Mouse (Mus musculus): Measurements from ENCODE around the gene Spatc1l. TPM values are rescaled to one million over a fixed set of nuclear protein-coding genes. Genes with fewer than 3 reads are reported as not detected.

Spatc1l gene
- 0.14 TPM in 1 of 2 replicates, not detected in the other for polyA plus RNA-seq (2015; fragmentation: Nextera tagmentation; extraction: Ambion mirVana)

GRCm38 (mm10) chr10:76561972-76562371 lies at the start of gene Spatc1l:
TSS of gene Spatc1l (plus strand) at chr10:76562272.
- Histone ChIP-seq H3K4me3 (ENCODE audit: low read length) (no peak within 1 kb of the TSS), H3K4me1 (ENCODE audit: control insufficient read depth, insufficient read depth, low read depth, low read length) (no peaks in the 10 kb centered on the region), H3K36me3 (ENCODE audit: control insufficient read depth, insufficient read depth, low read length) (no peaks in the 10 kb centered on the region), H3K4me2 (ENCODE audit: low read length) (no peak within 1 kb of the TSS), H3K27ac (ENCODE audit: low read depth, low read length) (no peak within 1 kb of the TSS), H3K9me3 (ENCODE audit: control insufficient read depth, low read length) (no peaks in the 10 kb centered on the region), H3K9ac (ENCODE audit: low read depth, low read length) (no peak within 1 kb of the TSS), H3K27me3 (replicated peaks; ENCODE audit: control insufficient read depth, insufficient read depth, low read length) (no peaks in the 10 kb centered on the region)
- 91% methylated on average over 10 of the region's 10 CpGs for WGBS
- ATAC-seq, result no peak

- WGBS, result 54% methylated on average over 5 of the region's 5 CpGs
- Histone ChIP-seq H3K4me3 (ENCODE audit: low read length) (no peak overlapping the region), H3K9me3 (ENCODE audit: control insufficient read depth, low read length) (no peaks in the 10 kb centered on the region), H3K27me3 (replicated peaks; ENCODE audit: control insufficient read depth, insufficient read depth, low read length) (no peaks in the 10 kb centered on the region), H3K4me2 (ENCODE audit: low read length) (no peak overlapping the region), H3K4me1 (ENCODE audit: control insufficient read depth, insufficient read depth, low read depth, low read length) (no peaks in the 10 kb centered on the region), H3K36me3 (ENCODE audit: control insufficient read depth, insufficient read depth, low read length) (peaks cover 20% of the 10 kb centered on the region), H3K9ac (ENCODE audit: low read depth, low read length) (no peak overlapping the region), H3K27ac (ENCODE audit: low read depth, low read length) (no peak overlapping the region)
- peak; percentile 63; the same call in 1 of the 2 replicates for ATAC-seq
Measured at GRCm38 (mm10) chr10:76512965-76513583, 49.0 kb upstream of the Spatc1l start.

GRCm38 (mm10) chr10:76530922-76531321 lies 31.1 kb upstream of the Spatc1l start:
- 3% methylated on average over 11 of the region's 11 CpGs for WGBS
- peak overlapping the region; percentile 67 for H3K9ac ChIP-seq (ENCODE audit: low read depth, low read length)
- H3K9me3 ChIP-seq (ENCODE audit: control insufficient read depth, low read length), result no peaks in the 10 kb centered on the region
- H3K4me1 ChIP-seq (ENCODE audit: control insufficient read depth, insufficient read depth, low read depth, low read length), result peaks cover 15% of the 10 kb centered on the region
- peaks cover 7% of the 10 kb centered on the region for H3K36me3 ChIP-seq (ENCODE audit: control insufficient read depth, insufficient read depth, low read length)
- no peaks in the 10 kb centered on the region for H3K27me3 ChIP-seq (replicated peaks; ENCODE audit: control insufficient read depth, insufficient read depth, low read length)
- ATAC-seq, result no peak
- H3K4me2 ChIP-seq (ENCODE audit: low read length), result peak overlapping the region; percentile 89
- H3K4me3 ChIP-seq (ENCODE audit: low read length), result peak overlapping the region; percentile 66
- peak overlapping the region; percentile 59; the same call in 1 of the 2 replicates for H3K27ac ChIP-seq (ENCODE audit: low read depth, low read length)

GRCm38 (mm10) chr10:76531375-76531774 lies 30.7 kb upstream of the Spatc1l start, which contains the start of gene Lss:
TSS of gene Lss (plus strand) at chr10:76531588.
- peaks cover 15% of the 10 kb centered on the region for H3K4me1 ChIP-seq (ENCODE audit: control insufficient read depth, insufficient read depth, low read depth, low read length)
- H3K4me3 ChIP-seq (ENCODE audit: low read length), result peak within 1 kb of the TSS; percentile 66
- H3K9me3 ChIP-seq (ENCODE audit: control insufficient read depth, low read length), result no peaks in the 10 kb centered on the region
- H3K9ac ChIP-seq (ENCODE audit: low read depth, low read length), result peak within 1 kb of the TSS; percentile 73
- H3K36me3 ChIP-seq (ENCODE audit: control insufficient read depth, insufficient read depth, low read length), result peaks cover 12% of the 10 kb centered on the region
- under 1% methylated on average over 36 of the region's 37 CpGs for WGBS
- ATAC-seq, result peak; percentile 100
- H3K4me2 ChIP-seq (ENCODE audit: low read length), result peak within 1 kb of the TSS; percentile 89
- H3K27me3 ChIP-seq (replicated peaks; ENCODE audit: control insufficient read depth, insufficient read depth, low read length), result no peaks in the 10 kb centered on the region
- peak within 1 kb of the TSS; percentile 78 for H3K27ac ChIP-seq (ENCODE audit: low read depth, low read length)

- H3K4me3 ChIP-seq (ENCODE audit: low read length), result peak overlapping the region; percentile 66
- H3K9ac ChIP-seq (ENCODE audit: low read depth, low read length), result peak overlapping the region; percentile 73
- WGBS, result 2% methylated on average over 14 of the region's 14 CpGs
- peaks cover 16% of the 10 kb centered on the region for H3K36me3 ChIP-seq (ENCODE audit: control insufficient read depth, insufficient read depth, low read length)
- H3K27ac ChIP-seq (ENCODE audit: low read depth, low read length), result peak overlapping the region; percentile 78
- peaks cover 15% of the 10 kb centered on the region for H3K4me1 ChIP-seq (ENCODE audit: control insufficient read depth, insufficient read depth, low read depth, low read length)
- ATAC-seq, result peak; percentile 25; the same call in 1 of the 2 replicates
- H3K9me3 ChIP-seq (ENCODE audit: control insufficient read depth, low read length), result no peaks in the 10 kb centered on the region
- H3K27me3 ChIP-seq (replicated peaks; ENCODE audit: control insufficient read depth, insufficient read depth, low read length), result no peaks in the 10 kb centered on the region
- peak overlapping the region; percentile 89 for H3K4me2 ChIP-seq (ENCODE audit: low read length)
Measured at GRCm38 (mm10) chr10:76531828-76532227, 30.2 kb upstream of the Spatc1l start.

GRCm38 (mm10) chr10:76535526-76535925 lies 26.5 kb upstream of the Spatc1l start:
- Histone ChIP-seq H3K9ac (ENCODE audit: low read depth, low read length) (no peak overlapping the region), H3K36me3 (ENCODE audit: control insufficient read depth, insufficient read depth, low read length) (peaks cover 36% of the 10 kb centered on the region), H3K27ac (ENCODE audit: low read depth, low read length) (no peak overlapping the region), H3K9me3 (ENCODE audit: control insufficient read depth, low read length) (no peaks in the 10 kb centered on the region), H3K4me1 (ENCODE audit: control insufficient read depth, insufficient read depth, low read depth, low read length) (peaks cover 14% of the 10 kb centered on the region), H3K4me2 (ENCODE audit: low read length) (no peak overlapping the region), H3K27me3 (replicated peaks; ENCODE audit: control insufficient read depth, insufficient read depth, low read length) (no peaks in the 10 kb centered on the region), H3K4me3 (ENCODE audit: low read length) (no peak overlapping the region)
- ATAC-seq, result no peak
- WGBS, result 97% methylated on average over 7 of the region's 7 CpGs

GRCm38 (mm10) chr10:76537619-76538018 lies 24.5 kb upstream of the Spatc1l start:
- Histone ChIP-seq H3K4me2 (ENCODE audit: low read length) (no peak overlapping the region), H3K27ac (ENCODE audit: low read depth, low read length) (no peak overlapping the region), H3K36me3 (ENCODE audit: control insufficient read depth, insufficient read depth, low read length) (peaks cover 55% of the 10 kb centered on the region), H3K4me1 (ENCODE audit: control insufficient read depth, insufficient read depth, low read depth, low read length) (peaks cover 5% of the 10 kb centered on the region), H3K27me3 (replicated peaks; ENCODE audit: control insufficient read depth, insufficient read depth, low read length) (no peaks in the 10 kb centered on the region), H3K9ac (ENCODE audit: low read depth, low read length) (no peak overlapping the region), H3K9me3 (ENCODE audit: control insufficient read depth, low read length) (no peaks in the 10 kb centered on the region), H3K4me3 (ENCODE audit: low read length) (no peak overlapping the region)
- no peak for ATAC-seq
- WGBS, result 85% methylated on average over 8 of the region's 9 CpGs

GRCm38 (mm10) chr10:76541336-76542085 lies 20.6 kb upstream of the Spatc1l start:
- H3K27me3 ChIP-seq (replicated peaks; ENCODE audit: control insufficient read depth, insufficient read depth, low read length), result no peaks in the 10 kb centered on the region
- H3K4me3 ChIP-seq (ENCODE audit: low read length), result no peak overlapping the region
- no peaks in the 10 kb centered on the region; the same call in 1 of the 2 replicates for H3K4me1 ChIP-seq (ENCODE audit: control insufficient read depth, insufficient read depth, low read depth, low read length)
- no peak overlapping the region for H3K4me2 ChIP-seq (ENCODE audit: low read length)
- peaks cover 66% of the 10 kb centered on the region for H3K36me3 ChIP-seq (ENCODE audit: control insufficient read depth, insufficient read depth, low read length)
- H3K9me3 ChIP-seq (ENCODE audit: control insufficient read depth, low read length), result no peaks in the 10 kb centered on the region
- 98% methylated on average over 11 of the region's 11 CpGs for WGBS
- H3K27ac ChIP-seq (ENCODE audit: low read depth, low read length), result no peak overlapping the region
- no peak overlapping the region for H3K9ac ChIP-seq (ENCODE audit: low read depth, low read length)
- ATAC-seq, result no peak

- no peak overlapping the region for H3K27ac ChIP-seq (ENCODE audit: low read depth, low read length)
- no peak overlapping the region for H3K9ac ChIP-seq (ENCODE audit: low read depth, low read length)
- WGBS, result 93% methylated on average over 10 of the region's 10 CpGs
- H3K4me2 ChIP-seq (ENCODE audit: low read length), result no peak overlapping the region
- H3K27me3 ChIP-seq (replicated peaks; ENCODE audit: control insufficient read depth, insufficient read depth, low read length), result no peaks in the 10 kb centered on the region
- no peaks in the 10 kb centered on the region for H3K9me3 ChIP-seq (ENCODE audit: control insufficient read depth, low read length)
- no peak overlapping the region for H3K4me3 ChIP-seq (ENCODE audit: low read length)
- H3K4me1 ChIP-seq (ENCODE audit: control insufficient read depth, insufficient read depth, low read depth, low read length), result no peaks in the 10 kb centered on the region
- ATAC-seq, result no peak
- peaks cover 70% of the 10 kb centered on the region for H3K36me3 ChIP-seq (ENCODE audit: control insufficient read depth, insufficient read depth, low read length)
Measured at GRCm38 (mm10) chr10:76542636-76543375, 19.3 kb upstream of the Spatc1l start.
